Mouse (Mus musculus) T-helper 2 cell (primary cell): ENCODE measurements around the gene Trpt1.

Source experiments
- in situ Hi-C: fragments of 300-600 bp; cut with MboI, MseI; formaldehyde crosslinking; loops from one replicate; pipeline ENCODE4 v1.15.1; 2025; ENCODE audit warnings: high pct_unique_total_duplicates

The Trpt1 gene

GRCm38 (mm10) chr19:6996006-6996405 is at the start of gene Trpt1, which contains the start of gene Nudt22:
Gene Trpt1, plus strand, starts transcription at chr19:6996131.
Gene Nudt22, minus strand, starts transcription at chr19:6996117.
- in situ Hi-C loops = loop anchor here (10.0 kb wide), 1 partner anchor 1749 kb away; the partner anchor contains the start of genes 1700092M07Rik and Stx5a

- in situ Hi-C loops = no loop called here
Measured at GRCm38 (mm10) chr19:6947742-6948141, 48.2 kb upstream of the Trpt1 start.

GRCm38 (mm10) chr19:6948186-6948585 is 47.7 kb upstream of the Trpt1 start:
- in situ Hi-C loops = no loop called here

GRCm38 (mm10) chr19:6949532-6949931 is 46.4 kb upstream of the Trpt1 start:
- in situ Hi-C loops = no loop called here

- in situ Hi-C loops = no loop called here
Measured at GRCm38 (mm10) chr19:6949951-6950350, 46.0 kb upstream of the Trpt1 start.

GRCm38 (mm10) chr19:6950613-6951153 is 45.2 kb upstream of the Trpt1 start:
- in situ Hi-C loops = no loop called here

- in situ Hi-C loops = no loop called here
Measured at GRCm38 (mm10) chr19:6951381-6951968, 44.5 kb upstream of the Trpt1 start.

GRCm38 (mm10) chr19:6951994-6952711 is 43.8 kb upstream of the Trpt1 start:
- in situ Hi-C loops = no loop called here

- in situ Hi-C loops = no loop called here
Measured at GRCm38 (mm10) chr19:6952712-6953037, 43.3 kb upstream of the Trpt1 start.

- in situ Hi-C loops = no loop called here
Measured at GRCm38 (mm10) chr19:6954046-6954445, 41.9 kb upstream of the Trpt1 start.

GRCm38 (mm10) chr19:6955424-6955823 is 40.5 kb upstream of the Trpt1 start:
- in situ Hi-C loops = no loop called here

- in situ Hi-C loops = no loop called here
Measured at GRCm38 (mm10) chr19:6956461-6956860, 39.5 kb upstream of the Trpt1 start.

GRCm38 (mm10) chr19:6968491-6969271 is 27.2 kb upstream of the Trpt1 start:
- in situ Hi-C loops = no loop called here

GRCm38 (mm10) chr19:6969291-6969664 is 26.7 kb upstream of the Trpt1 start:
- in situ Hi-C loops = no loop called here

- in situ Hi-C loops = no loop called here
Measured at GRCm38 (mm10) chr19:6969665-6970381, 26.1 kb upstream of the Trpt1 start.

GRCm38 (mm10) chr19:6970460-6971085 is 25.4 kb upstream of the Trpt1 start:
- in situ Hi-C loops = no loop called here

GRCm38 (mm10) chr19:6971644-6972043 is 24.3 kb upstream of the Trpt1 start:
- in situ Hi-C loops = no loop called here

- in situ Hi-C loops = no loop called here
Measured at GRCm38 (mm10) chr19:6972247-6972917, 23.5 kb upstream of the Trpt1 start.

GRCm38 (mm10) chr19:6973581-6974190 is 22.2 kb upstream of the Trpt1 start:
- in situ Hi-C loops = no loop called here
